Mouse (Mus musculus): ENCODE data around the gene Anapc11.

Gene Anapc11

GRCm38 (mm10) chr11:120627468-120628300 is 29.5 kb downstream of the Anapc11 start:
- no peak for DNase-seq (ENCODE audit: low spot score in 2 of 2)

GRCm38 (mm10) chr11:120628601-120629340 is 30.6 kb downstream of the Anapc11 start:
- DNase-seq (ENCODE audit: low spot score in 2 of 2): peak in 1 of 2 experiments; percentile 14

GRCm38 (mm10) chr11:120629341-120629730 is 31.1 kb downstream of the Anapc11 start:
- DNase-seq (ENCODE audit: low spot score in 2 of 2): peak in 1 of 2 experiments; percentile 18

GRCm38 (mm10) chr11:120629911-120630310 is 31.7 kb downstream of the Anapc11 start:
- DNase-seq (ENCODE audit: low spot score in 2 of 2): peak in 1 of 2 experiments; percentile 17

GRCm38 (mm10) chr11:120630401-120630871 is 32.2 kb downstream of the Anapc11 start:
- DNase-seq (ENCODE audit: low spot score in 2 of 2): peak in 1 of 2 experiments; percentile 20

GRCm38 (mm10) chr11:120630881-120631725 is 32.9 kb downstream of the Anapc11 start:
- peak in 1 of 2 experiments; percentile 11 for DNase-seq (ENCODE audit: low spot score in 2 of 2)

- peak in 1 of 2 experiments; percentile 13 for DNase-seq (ENCODE audit: low spot score in 2 of 2)
Measured at GRCm38 (mm10) chr11:120631726-120632448, 33.7 kb downstream of the Anapc11 start.

- DNase-seq (ENCODE audit: low spot score in 2 of 2): peak; percentile 26 to 54
Measured at GRCm38 (mm10) chr11:120632559-120633519, 34.6 kb downstream of the Anapc11 start.

GRCm38 (mm10) chr11:120633520-120634343 is 35.5 kb downstream of the Anapc11 start, which contains the start of gene Mafg:
Gene Mafg (minus strand): TSS chr11:120633600.
- peak; percentile 87 to 92 for DNase-seq (ENCODE audit: low spot score in 2 of 2)

- no peak for DNase-seq (ENCODE audit: low spot score in 2 of 2)
Measured at GRCm38 (mm10) chr11:120634810-120635209, 36.6 kb downstream of the Anapc11 start.

- DNase-seq (ENCODE audit: low spot score in 2 of 2): no peak
Measured at GRCm38 (mm10) chr11:120641255-120641654, 43.0 kb downstream of the Anapc11 start.

GRCm38 (mm10) chr11:120641869-120642268 is 43.6 kb downstream of the Anapc11 start:
- no peak for DNase-seq (ENCODE audit: low spot score in 2 of 2)

GRCm38 (mm10) chr11:120642939-120643600 is 44.8 kb downstream of the Anapc11 start:
- no peak for DNase-seq (ENCODE audit: low spot score in 2 of 2)

- peak; percentile 82 to 92 for DNase-seq (ENCODE audit: low spot score in 2 of 2)
Measured at GRCm38 (mm10) chr11:120643601-120643987, 45.4 kb downstream of the Anapc11 start, which contains the start of gene Pycr1. Gene Pycr1 (minus strand): TSS chr11:120643769.

- DNase-seq (ENCODE audit: low spot score in 2 of 2): no peak
Measured at GRCm38 (mm10) chr11:120647047-120647830, 49.0 kb downstream of the Anapc11 start.

- DNase-seq (ENCODE audit: low spot score in 2 of 2): no peak
Measured at GRCm38 (mm10) chr11:120648001-120648476, 49.8 kb downstream of the Anapc11 start, which contains the start of gene Myadml2. Gene Myadml2 (minus strand): TSS chr11:120648158.

- no peak for DNase-seq (ENCODE audit: low spot score in 2 of 2)
Measured at GRCm38 (mm10) chr11:120651872-120652271, 53.7 kb downstream of the Anapc11 start.

All from cerebellum, postnatal 4 days (tissue).